Mouse (Mus musculus) CH12.LX (cell line): ENCODE measurements around the gene Gm38392. TPM values are rescaled to one million over a fixed set of nuclear protein-coding genes. Genes with fewer than 3 reads are reported as not detected.

Experiments used
- DNase-seq: peaks from one replicate; pipeline ENCODE4 v3.0.0-alpha.2; 2013; ENCODE audit errors: extremely low read depth
- H3K27ac ChIP-seq: 2 replicates; pipeline ENCODE4 v1.5.1; 2012; ENCODE audit warnings: low read depth, mild to moderate bottlenecking, control low read depth, moderate library complexity; ENCODE audit not compliant: insufficient read depth
- H3K27me3 ChIP-seq: replicated peaks from 2 replicates; pipeline ENCODE3; 2012; ENCODE audit warnings: inconsistent platforms
- H3K36me3 ChIP-seq, 2 experiments: replicated peaks in 1 of 2; 2 replicates each; pipeline versions ENCODE3 to v1.6.1; 2012; ENCODE audit warnings: inconsistent platforms in 1 of 2, low read length in 1 of 2, mild to moderate bottlenecking in 1 of 2, mixed read lengths in 1 of 2, moderate library complexity in 1 of 2; ENCODE audit not compliant: control insufficient read depth in 1 of 2, insufficient read depth in 1 of 2
- H3K4me1 ChIP-seq, 2 experiments: 2 replicates each; pipeline ENCODE4 v1.6.1; 2012; ENCODE audit warnings: inconsistent platforms in 1 of 2, moderate library complexity in 1 of 2; ENCODE audit not compliant: insufficient read depth in 2 of 2, control insufficient read depth in 1 of 2
- H3K4me2 ChIP-seq: 2 replicates; pipeline ENCODE4 v1.6.1; 2012; ENCODE audit warnings: low read depth, mild to moderate bottlenecking, control low read depth; ENCODE audit not compliant: poor library complexity, insufficient read depth, severe bottlenecking
- H3K4me3 ChIP-seq, 3 experiments: fragments of 150-350 bp in 1 of 3; sonication (generic) in 1 of 3; replicated peaks in 1 of 3; 2 replicates each; pipeline versions ENCODE3 to v1.5.1; 2011 to 2012; ENCODE audit warnings: low read depth in 2 of 3, low read length in 2 of 3, mild to moderate bottlenecking in 2 of 3, moderate library complexity in 2 of 3, control low read depth in 1 of 3, improper control_type of control experiment in 1 of 3, inconsistent platforms in 1 of 3, mixed read lengths in 1 of 3; ENCODE audit not compliant: poor library complexity in 1 of 3
- H3K79me2 ChIP-seq: replicated peaks from 2 replicates; pipeline ENCODE4 v1.6.1; 2012; ENCODE audit warnings: mild to moderate bottlenecking, moderate library complexity; ENCODE audit not compliant: control insufficient read depth, poor library complexity, insufficient read depth, severe bottlenecking; ENCODE audit errors: extremely low read depth
- H3K9ac ChIP-seq: 2 replicates; pipeline ENCODE4 v1.6.1; 2012; ENCODE audit warnings: low read depth, mild to moderate bottlenecking, control low read depth, moderate library complexity; ENCODE audit not compliant: insufficient read depth
- H3K9me3 ChIP-seq: replicated peaks from 2 replicates; pipeline ENCODE3; 2012; ENCODE audit warnings: low read length, inconsistent platforms, mixed read lengths
- CHD1 ChIP-seq: IDR thresholded peaks from 2 replicates; pipeline ENCODE4 v1.6.1; 2012; ENCODE audit warnings: low read depth, low read length, improper control_type of control experiment, inconsistent platforms
- CHD2 ChIP-seq: IDR thresholded peaks from 2 replicates; pipeline ENCODE4 v1.6.1; 2011; ENCODE audit warnings: low read length, improper control_type of control experiment
- E2F4 ChIP-seq: IDR thresholded peaks from 2 replicates; pipeline ENCODE4 v1.6.1; 2011; ENCODE audit warnings: low read depth, low read length, improper control_type of control experiment; ENCODE audit not compliant: insufficient replicate concordance
- ELF1 ChIP-seq: IDR thresholded peaks from 2 replicates; pipeline ENCODE4 v1.6.1; 2014; ENCODE audit warnings: low read depth, mild to moderate bottlenecking, inconsistent platforms, low read length, improper control_type of control experiment
- EP300 ChIP-seq: IDR thresholded peaks from 2 replicates; pipeline ENCODE4 v1.6.1; 2011; ENCODE audit warnings: low read length, improper control_type of control experiment
- IRF4 ChIP-seq: IDR thresholded peaks from 2 replicates; pipeline ENCODE4 v1.6.1; 2014; ENCODE audit warnings: low read depth, mild to moderate bottlenecking, inconsistent platforms, low read length, improper control_type of control experiment
- MAX ChIP-seq: IDR thresholded peaks from 2 replicates; pipeline ENCODE4 v1.6.1; 2011; ENCODE audit warnings: low read length, improper control_type of control experiment
- MEF2A ChIP-seq: IDR thresholded peaks from 2 replicates; pipeline ENCODE4 v1.6.1; 2014; ENCODE audit warnings: low read depth, mild to moderate bottlenecking, inconsistent platforms, low read length, improper control_type of control experiment, borderline replicate concordance
- MXI1 ChIP-seq: IDR thresholded peaks from 2 replicates; pipeline ENCODE4 v1.6.1; 2011; ENCODE audit warnings: mild to moderate bottlenecking, low read depth, low read length, improper control_type of control experiment
- NELFE ChIP-seq: IDR thresholded peaks from 2 replicates; pipeline ENCODE4 v1.6.1; 2011; ENCODE audit warnings: low read depth, low read length, improper control_type of control experiment
- NRF1 ChIP-seq: IDR thresholded peaks from 2 replicates; pipeline ENCODE4 v1.6.1; 2014; ENCODE audit warnings: low read depth, mild to moderate bottlenecking, inconsistent platforms, low read length, improper control_type of control experiment, moderate library complexity
- PAX5 ChIP-seq: IDR thresholded peaks from 2 replicates; pipeline ENCODE4 v1.6.1; 2012; ENCODE audit warnings: low read length, inconsistent platforms, mixed read lengths
- RCOR1 ChIP-seq: conservative IDR thresholded peaks from 2 replicates; pipeline ENCODE4 v1.6.1; 2012; ENCODE audit warnings: low read depth, mild to moderate bottlenecking, inconsistent platforms, low read length, improper control_type of control experiment
- SIN3A ChIP-seq: IDR thresholded peaks from 2 replicates; pipeline ENCODE4 v1.6.1; 2012; ENCODE audit warnings: low read length, improper control_type of control experiment, inconsistent platforms
- TBP ChIP-seq: conservative IDR thresholded peaks from 2 replicates; pipeline ENCODE4 v1.6.1; 2011; ENCODE audit warnings: low read depth, low read length, improper control_type of control experiment
- UBTF ChIP-seq: IDR thresholded peaks from 2 replicates; pipeline ENCODE4 v1.6.1; 2012; ENCODE audit warnings: low read depth, mild to moderate bottlenecking, inconsistent platforms, low read length, improper control_type of control experiment, moderate library complexity
- ZNF384 ChIP-seq: IDR thresholded peaks from 2 replicates; pipeline ENCODE4 v1.6.1; 2012; ENCODE audit warnings: low read depth, low read length, improper control_type of control experiment, inconsistent platforms
- dilution Hi-C: fragments of 300-500 bp; cut with MboI; formaldehyde crosslinking; loops from 2 replicates; pipeline ENCODE4 v1.14.3; 2020; ENCODE audit warnings: low sequenced_read_pairs; ENCODE audit not compliant: extremely low pct_unique_long_range_greater_than_20kb, extremely low pct_ligation_motif_present
- in situ Hi-C: fragments of 300-500 bp; cut with MboI; formaldehyde crosslinking; loops from 3 replicates; pipeline ENCODE4 v1.14.3; 2019; ENCODE audit warnings: low sequenced_read_pairs, low pct_ligation_motif_present, low pct_unique_long_range_greater_than_20kb, mixed read lengths
- polyA plus RNA-seq: library from polyadenylated mRNA; unstranded; fragments of >175 nt; gene quantifications from 2 replicates; pipeline ENCODE4 v1.2.1, GENCODE M21; 2012; ENCODE audit warnings: low read depth; ENCODE audit not compliant: insufficient read length
- total RNA-seq, 2 experiments: library from RNA; depleted of rRNA; stranded (reverse); fragments of 300-350 nt in 1 of 2; fragments of >200 nt in 1 of 2; gene quantifications; 2 replicates each; pipeline ENCODE4 v1.2.3; 2012 to 2014

Gene Gm38392
- total and polyA plus RNA-seq, 3 experiments, result not detected

DNA sequence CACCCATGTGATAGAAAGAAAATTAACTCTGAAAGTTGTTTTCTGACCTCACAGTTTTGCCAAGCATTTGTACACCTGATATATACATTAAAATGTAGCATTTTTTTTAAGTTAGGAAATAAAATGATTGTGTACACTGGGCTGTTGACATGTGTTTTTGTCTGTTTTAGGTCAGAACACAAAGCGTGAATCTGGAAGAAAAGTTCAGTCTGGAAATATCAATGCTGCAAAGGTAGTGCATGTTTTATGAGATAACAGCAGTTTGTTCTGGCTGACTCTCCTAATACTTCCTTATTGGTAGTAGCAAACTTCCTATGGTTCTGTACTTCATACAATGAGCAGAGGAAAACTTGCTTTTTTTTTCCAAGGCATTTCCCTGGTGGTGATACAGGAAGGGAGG, 12.2 kb upstream of the Gm38392 start:
- peaks cover 0 to 28% of the 10 kb centered on the region in 2 experiments; a peak in 3 of 4 replicates for H3K4me1 ChIP-seq
- DNase-seq, result no peak
- H3K27me3 ChIP-seq, result no peaks in the 10 kb centered on the region
- H3K27ac ChIP-seq, result no peak overlapping the region
- H3K36me3 ChIP-seq, result peaks cover 43 to 59% of the 10 kb centered on the region in 2 experiments
- no peaks in the 10 kb centered on the region for H3K9me3 ChIP-seq
- dilution Hi-C loops (no loop called here), in situ Hi-C loops (loop anchor here (5.0 kb wide), 1 partner anchor 33 kb away; no protein-coding TSS in a partner anchor)
- no peak overlapping the region for H3K4me3 ChIP-seq
- no peak overlapping the region for H3K4me2 ChIP-seq
- TF ChIP-seq ZNF384 (no peak), NELFE (no peak)
- peak overlapping the region; percentile 13; the same call in 1 of the 2 replicates for H3K9ac ChIP-seq
- peaks cover 50% of the 10 kb centered on the region for H3K79me2 ChIP-seq

DNA sequence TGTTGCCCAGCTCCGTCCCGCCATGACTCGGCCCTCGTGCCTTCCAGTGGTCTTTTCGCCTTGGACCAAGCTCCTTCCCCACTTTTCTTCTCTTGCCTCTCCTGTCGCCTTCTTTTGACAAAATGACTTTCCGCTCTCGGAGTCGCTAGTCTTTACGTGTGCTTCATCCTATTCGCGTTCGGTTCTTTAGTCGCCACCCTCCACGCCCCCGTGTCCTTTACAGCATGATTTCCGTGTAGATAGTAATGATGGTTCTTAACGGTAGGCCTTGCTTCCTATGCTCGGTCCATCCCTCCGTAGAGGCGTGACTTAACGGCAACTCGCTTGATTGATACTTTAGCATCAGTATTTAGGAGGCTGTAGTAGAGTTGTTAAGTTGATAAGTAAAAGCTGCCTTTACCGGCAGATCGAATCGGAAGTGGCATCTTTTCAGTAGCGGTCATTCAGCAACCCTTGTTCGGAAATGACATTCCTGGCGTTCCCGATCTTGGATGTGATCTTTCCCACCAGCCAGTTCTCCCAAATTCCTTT, 10.4 kb upstream of the Gm38392 start:
- H3K27me3 ChIP-seq, result no peaks in the 10 kb centered on the region
- DNase-seq, result peak; percentile 57
- in situ Hi-C loops, result loop anchor here (5.0 kb wide), 1 partner anchor 35 kb away; no protein-coding TSS in a partner anchor
- no peak for TF ChIP-seq PAX5
- TF ChIP-seq EP300, result no peak
- TF ChIP-seq TBP, result no peak
- peak; percentile 57; the same call in 1 of the 2 replicates for TF ChIP-seq CHD1
- TF ChIP-seq MAX, result 0 out of 2 replicates have a peak, but pooled peaks have one; percentile 16
- TF ChIP-seq ELF1, result peak; percentile 26; the same call in 1 of the 2 replicates
- TF ChIP-seq E2F4, result no peak
- TF ChIP-seq CHD2, result no peak
- no peak for TF ChIP-seq NRF1
- no peak for TF ChIP-seq ZNF384
- no peak for TF ChIP-seq RCOR1
- TF ChIP-seq UBTF, result 0 out of 2 replicates have a peak, but pooled peaks have one; percentile 13
- peak; percentile 83 for TF ChIP-seq SIN3A
- TF ChIP-seq MEF2A, result no peak
- no peak for TF ChIP-seq IRF4
- peak; percentile 78 for TF ChIP-seq MXI1
- TF ChIP-seq, all 38 proteins: peak for 6
- H3K36me3 ChIP-seq, result peaks cover 29 to 47% of the 10 kb centered on the region in 2 experiments
- H3K4me1 ChIP-seq, result peaks cover 0 to 28% of the 10 kb centered on the region in 2 experiments; a peak in 3 of 4 replicates
- peak overlapping the region; percentile 82 to 98 (median 95) for H3K4me3 ChIP-seq
- no peaks in the 10 kb centered on the region for H3K9me3 ChIP-seq
- peak overlapping the region; percentile 61 for H3K9ac ChIP-seq
- dilution Hi-C loops, result no loop called here
- H3K27ac ChIP-seq, result peak overlapping the region; percentile 83
- peak overlapping the region; percentile 59; the same call in 1 of the 2 replicates for H3K4me2 ChIP-seq
- peaks cover 43% of the 10 kb centered on the region for H3K79me2 ChIP-seq
